Mouse (Mus musculus): ENCODE results near the gene Ndrg2. TPM values are rescaled to one million over a fixed set of nuclear protein-coding genes. Genes with fewer than 3 reads are reported as not detected.
A peak's percentile ranks its signal among the peaks of the same experiment; 100 is the strongest.

Ndrg2 gene
- total and polyA plus RNA-seq, 3 experiments = 1,274 to 2,120 (median 1,571) TPM

- intact Hi-C loops (cut with DNase I) = loop anchor here (5.0 kb wide), 1 partner anchor 39 kb away; no protein-coding TSS in a partner anchor
- peak in 1 of 2 experiments; percentile 46 for DNase-seq
- WGBS = 45% methylated on average over 8 of the region's 8 CpGs
- Histone ChIP-seq H3K4me1 (ENCODE audit: control insufficient read depth, insufficient read depth, low read length) (no peaks in the 10 kb centered on the region; the same call in none of the 2 replicates), H3K27me3 (ENCODE audit: control insufficient read depth, insufficient read depth, low read length) (no peaks in the 10 kb centered on the region), H3K27ac (no peak overlapping the region), H3K36me3 (ENCODE audit: control insufficient read depth, insufficient read depth, low read length) (no peaks in the 10 kb centered on the region), H3K79me2 (replicated peaks; ENCODE audit: control insufficient read depth, insufficient read depth, low read length) (no peaks in the 10 kb centered on the region), H3K9ac (ENCODE audit: low read depth, low read length) (no peak overlapping the region), H3K4me3 (no peak overlapping the region)
- no peak for TF ChIP-seq CTCF (IDR thresholded peaks at IDR 0.05)
- no peak for TF ChIP-seq EP300 (IDR thresholded peaks at IDR 0.05; ENCODE audit: insufficient read depth, low read depth, low read length)
- no peak for TF ChIP-seq POLR2A (IDR thresholded peaks at IDR 0.05; ENCODE audit: insufficient read depth, low read depth, low read length)
These were observed 27.1 kb upstream of the Ndrg2 start for GRCm38 (mm10) chr14:51940944-51941560.

GRCm38 (mm10) chr14:51939005-51939404 is 25.0 kb upstream of the Ndrg2 start:
- intact Hi-C loops (cut with DNase I) = no loop called here
- Histone ChIP-seq H3K27me3 (ENCODE audit: control insufficient read depth, insufficient read depth, low read length) (no peaks in the 10 kb centered on the region), H3K9ac (ENCODE audit: low read depth, low read length) (no peak overlapping the region), H3K79me2 (replicated peaks; ENCODE audit: control insufficient read depth, insufficient read depth, low read length) (no peaks in the 10 kb centered on the region), H3K36me3 (ENCODE audit: control insufficient read depth, insufficient read depth, low read length) (no peaks in the 10 kb centered on the region), H3K27ac (no peak overlapping the region), H3K4me1 (ENCODE audit: control insufficient read depth, insufficient read depth, low read length) (no peaks in the 10 kb centered on the region; the same call in none of the 2 replicates), H3K4me3 (no peak overlapping the region)
- 87% methylated on average over 9 of the region's 9 CpGs for WGBS
- TF ChIP-seq POLR2A (IDR thresholded peaks at IDR 0.05; ENCODE audit: insufficient read depth, low read depth, low read length) (no peak), EP300 (IDR thresholded peaks at IDR 0.05; ENCODE audit: insufficient read depth, low read depth, low read length) (no peak), CTCF (IDR thresholded peaks at IDR 0.05) (no peak)
- no peak for DNase-seq

GRCm38 (mm10) chr14:51932092-51933020 is 18.4 kb upstream of the Ndrg2 start:
- H3K9ac ChIP-seq (ENCODE audit: low read depth, low read length) = no peak overlapping the region
- intact Hi-C loops (cut with DNase I) = loop anchor here (5.0 kb wide), 1 partner anchor 50 kb away; the partner anchor contains the start of gene Arhgef40

GRCm38 (mm10) chr14:51930824-51931223 is 16.9 kb upstream of the Ndrg2 start:
- TF ChIP-seq EP300 (IDR thresholded peaks at IDR 0.05; ENCODE audit: insufficient read depth, low read depth, low read length) (peak; percentile 82), POLR2A (IDR thresholded peaks at IDR 0.05; ENCODE audit: insufficient read depth, low read depth, low read length) (no peak), CTCF (IDR thresholded peaks at IDR 0.05) (peak; percentile 89)
- WGBS = 28% methylated on average over 5 of the region's 5 CpGs
- Histone ChIP-seq H3K27me3 (ENCODE audit: control insufficient read depth, insufficient read depth, low read length) (no peaks in the 10 kb centered on the region), H3K4me1 (ENCODE audit: control insufficient read depth, insufficient read depth, low read length) (peaks cover 7% of the 10 kb centered on the region), H3K36me3 (ENCODE audit: control insufficient read depth, insufficient read depth, low read length) (no peaks in the 10 kb centered on the region), H3K4me3 (no peak overlapping the region), H3K9ac (ENCODE audit: low read depth, low read length) (no peak overlapping the region), H3K79me2 (replicated peaks; ENCODE audit: control insufficient read depth, insufficient read depth, low read length) (no peaks in the 10 kb centered on the region), H3K27ac (peak overlapping the region; percentile 62)
- peak; percentile 48 to 64 for DNase-seq
- intact Hi-C loops (cut with DNase I) = loop anchor here (1.0 to 5.0 kb wide), 2 partner anchors 28 to 51 kb away; partner anchors contain the start of gene Arhgef40

More at GRCm38 (mm10) chr14:51932092-51933020, 18.4 kb upstream of the Ndrg2 start:
- Histone ChIP-seq H3K4me3 (no peak overlapping the region), H3K4me1 (ENCODE audit: control insufficient read depth, insufficient read depth, low read length) (peaks cover 7% of the 10 kb centered on the region), H3K27ac (no peak overlapping the region), H3K27me3 (ENCODE audit: control insufficient read depth, insufficient read depth, low read length) (no peaks in the 10 kb centered on the region), H3K36me3 (ENCODE audit: control insufficient read depth, insufficient read depth, low read length) (no peaks in the 10 kb centered on the region), H3K79me2 (replicated peaks; ENCODE audit: control insufficient read depth, insufficient read depth, low read length) (no peaks in the 10 kb centered on the region)
- TF ChIP-seq POLR2A (IDR thresholded peaks at IDR 0.05; ENCODE audit: insufficient read depth, low read depth, low read length) (no peak), EP300 (IDR thresholded peaks at IDR 0.05; ENCODE audit: insufficient read depth, low read depth, low read length) (no peak), CTCF (IDR thresholded peaks at IDR 0.05) (no peak)
- no peak for DNase-seq
- WGBS = 52% methylated on average over 10 of the region's 10 CpGs

- TF ChIP-seq EP300 (IDR thresholded peaks at IDR 0.05; ENCODE audit: insufficient read depth, low read depth, low read length) (no peak), CTCF (IDR thresholded peaks at IDR 0.05) (peak; percentile 33)
- H3K27ac ChIP-seq = peak overlapping the region; percentile 62
- WGBS = 56% methylated on average over 9 of the region's 9 CpGs
These were observed 16.0 kb upstream of the Ndrg2 start for GRCm38 (mm10) chr14:51929968-51930367.

More at GRCm38 (mm10) chr14:51929968-51930367, 16.0 kb upstream of the Ndrg2 start:
- Histone ChIP-seq H3K4me1 (ENCODE audit: control insufficient read depth, insufficient read depth, low read length) (peaks cover 7% of the 10 kb centered on the region), H3K27me3 (ENCODE audit: control insufficient read depth, insufficient read depth, low read length) (no peaks in the 10 kb centered on the region), H3K36me3 (ENCODE audit: control insufficient read depth, insufficient read depth, low read length) (no peaks in the 10 kb centered on the region), H3K4me3 (0 out of 2 replicates have a peak overlapping the region, but pooled peaks have one; percentile 8), H3K9ac (ENCODE audit: low read depth, low read length) (peak overlapping the region; percentile 42; the same call in 1 of the 2 replicates), H3K79me2 (replicated peaks; ENCODE audit: control insufficient read depth, insufficient read depth, low read length) (no peaks in the 10 kb centered on the region)
- no peak for DNase-seq
- intact Hi-C loops (cut with DNase I) = loop anchor here (1.0 to 5.0 kb wide), 2 partner anchors 27 to 52 kb away; partner anchors contain the start of gene Arhgef40
